Mouse (Mus musculus) heart, postnatal 25 days (tissue): ENCODE measurements at regions not wholly inside any gene's neighbourhood (a gene's known extent, or its start where the extent isn't known, plus 50 kb on each side); places are given as distances from the start of the nearest gene placed in this dataset.

ENCODE experiments used
- DNase-seq: peaks from one replicate; pipeline ENCODE4 v3.0.0; 2022; ENCODE audit warnings: low spot score
- intact Hi-C: fragments of 180-260 bp; cut with DNase I; formaldehyde crosslinking; loops from one replicate; pipeline ENCODE4 v1.15.1; 2025

GRCm38 (mm10) chr1:42755958-42756357, 60.4 kb downstream of the Pou3f3 start:
- no peak for DNase-seq
- intact Hi-C loops, result no loop called here

DNA sequence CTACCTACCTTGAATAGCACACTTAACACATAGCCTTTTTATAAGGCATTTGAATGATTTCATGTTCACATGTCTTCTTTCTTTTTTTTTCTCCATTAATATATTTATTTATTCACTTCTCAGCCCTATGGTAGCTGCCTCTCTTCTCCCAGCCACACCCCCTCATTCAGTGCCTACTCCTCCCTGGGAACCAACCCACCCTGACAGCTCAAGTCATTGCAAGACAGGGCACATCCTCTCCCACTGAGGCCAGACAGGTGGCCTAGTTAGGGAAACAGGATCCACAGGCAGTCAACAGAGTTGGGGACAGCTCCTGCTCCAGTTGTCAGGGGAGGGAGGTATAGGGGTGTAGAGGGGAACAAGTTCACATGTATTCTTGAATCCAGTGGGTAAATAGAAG, 60.9 kb downstream of the Pou3f3 start:
- DNase-seq, result no peak
- intact Hi-C loops, result no loop called here

DNA sequence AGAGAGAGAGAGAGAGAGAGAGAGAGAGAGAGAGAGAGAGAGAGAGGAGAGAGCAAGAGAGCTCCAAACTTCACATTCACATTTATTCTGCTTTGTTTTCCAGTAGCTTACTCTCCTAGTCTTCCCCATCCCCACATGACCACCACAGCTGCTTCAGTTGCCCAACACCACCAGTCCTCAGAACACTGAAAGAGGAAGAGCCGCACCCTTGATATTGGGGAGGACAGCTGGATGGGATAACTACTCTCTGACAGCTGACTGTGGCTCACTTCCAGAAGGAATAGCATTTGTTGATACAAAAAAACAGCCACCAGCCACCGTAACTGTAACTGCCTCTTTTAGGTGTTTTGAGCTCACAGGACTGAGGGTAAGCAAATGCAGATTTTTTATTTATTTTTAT, 67.9 kb downstream of the Pou3f3 start:
- intact Hi-C loops, result no loop called here
- DNase-seq, result peak; percentile 6

- intact Hi-C loops, result no loop called here
- no peak for DNase-seq
Observed at GRCm38 (mm10) chr1:42764048-42764447, 68.5 kb downstream of the Pou3f3 start.

DNA sequence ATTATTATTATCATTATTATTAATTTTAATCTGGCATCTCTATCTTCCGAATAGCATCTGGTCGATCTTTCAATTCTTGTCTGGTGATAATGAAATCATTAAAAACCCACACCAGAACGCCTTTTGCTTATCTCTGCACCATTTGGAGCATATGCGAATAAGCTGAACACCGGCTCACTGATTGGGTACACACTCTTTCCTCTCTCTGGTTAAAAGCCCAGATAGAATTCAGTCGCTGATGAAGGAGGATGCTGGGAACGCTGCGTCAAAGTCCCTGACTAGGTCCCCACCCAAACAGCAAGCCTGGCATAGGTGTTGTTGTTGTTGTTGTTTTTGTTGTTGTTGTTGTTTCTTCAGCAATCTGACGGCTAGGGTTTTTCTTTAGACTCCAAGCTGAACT, 74.5 kb downstream of the Pou3f3 start:
- DNase-seq, result no peak
- intact Hi-C loops, result no loop called here

- intact Hi-C loops, result no loop called here
Observed at GRCm38 (mm10) chr1:42772000-42772399, 76.4 kb downstream of the Pou3f3 start.

DNA sequence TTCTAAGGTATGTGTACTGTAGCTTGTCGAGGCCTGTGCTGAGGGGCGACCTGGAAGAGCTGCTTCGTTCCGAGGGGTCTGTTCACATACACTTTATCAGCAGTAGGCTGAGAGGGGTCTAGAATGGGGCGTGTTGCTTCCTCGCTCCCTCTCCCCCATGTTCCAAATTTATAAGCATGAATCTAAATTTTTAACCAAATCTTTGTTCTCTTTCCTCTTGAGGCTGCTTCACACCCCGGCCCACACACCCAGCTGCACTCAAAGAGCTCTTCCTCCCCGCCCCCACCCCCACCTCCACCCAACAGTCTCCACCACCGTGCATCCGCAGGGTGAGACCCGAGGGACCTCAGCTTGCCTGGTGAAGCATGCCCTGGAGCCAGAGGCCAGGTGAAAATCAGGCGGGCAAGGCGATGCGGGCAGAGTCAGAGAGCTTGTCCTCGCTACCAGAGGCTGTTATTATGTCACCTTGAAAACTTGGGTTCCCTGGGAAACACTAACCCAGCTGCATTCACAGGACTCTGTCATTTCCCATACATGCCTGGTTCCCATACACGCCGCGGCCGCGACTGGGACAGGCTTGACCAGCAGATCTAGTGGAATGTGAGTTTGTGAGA, 77.1 kb upstream of the Mrps9 start:
- intact Hi-C loops, result no loop called here
- no peak for DNase-seq

More at GRCm38 (mm10) chr1:42772000-42772399, 76.4 kb downstream of the Pou3f3 start:
- no peak for DNase-seq

DNA sequence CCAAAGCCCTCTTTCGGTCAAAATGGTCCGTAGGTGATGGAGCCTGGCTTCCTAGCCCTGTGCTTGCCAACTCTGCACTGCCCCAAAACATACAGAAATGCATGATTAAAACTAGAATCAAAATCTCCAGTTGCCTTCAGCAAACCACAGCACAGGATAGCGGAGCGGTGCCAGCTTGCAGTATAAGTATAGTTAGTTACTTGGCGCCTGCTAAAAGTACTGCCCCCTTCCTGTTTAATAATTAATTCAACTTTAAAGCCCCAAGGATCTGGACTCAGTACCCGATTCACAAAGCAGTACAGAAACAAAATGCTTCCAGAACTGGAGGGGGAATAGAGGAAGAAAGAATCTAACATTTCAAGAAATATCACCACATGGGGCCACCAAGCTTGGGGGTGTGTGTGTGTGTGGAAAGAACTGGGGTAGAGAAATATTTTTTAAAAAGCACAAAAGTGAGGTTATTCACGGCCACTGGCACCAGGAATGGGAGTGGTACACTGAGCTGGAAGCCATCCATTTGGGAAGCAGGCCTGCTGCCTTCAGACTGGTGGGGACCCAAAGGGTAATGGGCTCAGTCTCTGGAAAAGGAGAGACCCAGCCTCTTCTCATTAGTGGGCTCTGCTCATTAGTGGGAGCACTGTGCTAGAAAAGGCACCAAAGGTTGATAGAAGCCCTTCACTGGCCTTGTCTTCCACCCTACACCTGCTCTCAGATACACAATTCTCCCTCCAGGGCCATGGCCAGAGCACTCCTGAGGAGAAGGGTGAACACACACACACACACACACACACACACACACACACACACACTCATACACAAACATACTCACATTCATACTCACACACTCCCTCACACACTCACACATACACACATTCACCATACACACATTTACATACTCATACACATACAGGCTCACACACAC, 75.8 kb upstream of the Mrps9 start:
- DNase-seq, result no peak
- intact Hi-C loops, result no loop called here

- intact Hi-C loops, result no loop called here
- no peak for DNase-seq
Observed at GRCm38 (mm10) chr1:42775893-42776287, 75.1 kb upstream of the Mrps9 start.

GRCm38 (mm10) chr1:42777416-42777815, 73.6 kb upstream of the Mrps9 start:
- DNase-seq, result no peak
- intact Hi-C loops, result no loop called here

DNA sequence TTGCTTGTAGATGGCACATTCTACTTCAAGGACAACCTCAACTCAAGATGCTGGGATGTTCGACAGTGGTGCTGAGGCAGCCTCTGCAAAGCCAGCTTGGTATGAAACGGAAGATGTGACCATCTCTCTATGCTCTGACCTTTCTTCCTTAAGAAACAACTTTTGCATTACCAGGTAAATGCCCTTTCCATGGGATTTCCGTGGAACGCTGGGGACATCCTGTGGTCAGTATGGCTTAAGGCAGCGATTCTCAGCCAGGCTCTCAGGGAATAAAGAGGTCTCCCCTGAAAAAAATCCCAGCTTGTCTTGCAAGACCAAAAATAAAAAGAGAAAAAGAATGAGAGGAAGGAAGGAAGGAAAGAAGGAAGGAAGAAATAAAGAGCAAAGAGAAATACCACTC, 71.3 kb upstream of the Mrps9 start:
- intact Hi-C loops, result no loop called here
- no peak for DNase-seq

- no peak for DNase-seq
- intact Hi-C loops, result no loop called here
Observed at GRCm38 (mm10) chr1:42780266-42780665, 70.8 kb upstream of the Mrps9 start.

- intact Hi-C loops, result no loop called here
- DNase-seq, result no peak
Observed at GRCm38 (mm10) chr1:42781533-42781932, 69.5 kb upstream of the Mrps9 start.

GRCm38 (mm10) chr1:42783072-42783672, 67.9 kb upstream of the Mrps9 start:
- no peak for DNase-seq

DNA sequence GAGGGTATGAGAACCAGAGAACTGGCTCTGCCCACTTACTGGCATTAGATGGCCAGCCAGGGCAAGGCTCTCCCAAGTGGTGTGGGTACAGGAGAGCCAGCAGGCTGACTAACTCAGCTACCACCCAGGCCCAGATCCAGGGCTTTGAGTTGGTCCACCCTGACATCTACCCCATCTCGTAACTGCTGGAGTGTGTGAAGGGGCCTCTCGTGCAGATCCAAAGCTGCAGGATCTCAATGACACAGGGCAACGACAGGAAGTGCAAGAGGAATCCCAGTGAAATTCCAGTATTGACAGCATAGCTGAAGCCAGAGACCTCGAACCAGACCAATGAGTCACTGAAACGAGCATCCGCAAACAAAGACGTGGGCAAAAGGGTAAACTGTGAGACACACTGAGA, 63.8 kb upstream of the Mrps9 start:
- DNase-seq, result no peak
- intact Hi-C loops, result no loop called here

More at GRCm38 (mm10) chr1:42783072-42783672, 67.9 kb upstream of the Mrps9 start:
- intact Hi-C loops, result no loop called here

DNA sequence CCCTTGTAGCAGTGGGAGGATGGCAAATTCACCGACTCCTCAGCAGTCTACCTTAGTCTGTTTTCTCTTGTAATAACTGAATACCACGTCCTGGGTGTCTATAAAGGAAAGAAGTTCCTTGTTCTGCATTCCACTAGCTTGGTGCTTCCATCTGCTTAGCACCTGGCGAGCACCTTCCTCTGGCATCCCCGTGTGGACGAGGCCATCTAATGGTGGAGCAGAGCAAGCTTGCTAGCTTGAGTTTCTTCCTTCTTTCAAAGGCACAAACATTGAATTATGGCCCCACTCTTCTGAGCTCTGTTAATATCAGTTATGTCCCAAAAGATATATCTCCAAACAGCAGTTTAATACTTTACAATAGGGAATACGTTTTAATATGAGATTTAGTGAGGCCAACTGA, 62.6 kb upstream of the Mrps9 start:
- DNase-seq, result no peak
- intact Hi-C loops, result no loop called here
